Comparison of ENCODE assay signal across 15 mouse cellular contexts in the genomic region with DNA sequence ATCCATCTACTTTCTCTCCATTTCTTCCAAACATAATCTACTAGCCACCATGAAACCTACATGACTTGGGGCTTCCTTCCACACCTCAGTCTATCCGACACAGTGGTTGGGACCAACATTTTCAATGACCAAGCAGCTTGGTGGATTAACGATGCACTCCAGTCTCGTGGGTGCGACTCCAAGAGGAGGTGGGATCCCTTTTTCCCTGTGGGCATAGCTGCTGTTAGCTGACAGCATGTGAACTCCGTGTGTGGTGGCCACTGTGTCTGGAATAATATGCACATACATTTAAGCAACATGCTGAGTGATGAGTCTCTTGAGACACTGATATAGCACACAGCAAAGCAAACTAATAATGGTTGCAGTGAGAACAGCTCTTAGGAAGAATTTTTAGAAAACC.
"Had no signal": no experiment of that assay in that cellular context is flagged by ENCODE, and none has a peak within 500 bp of the region (broad histone marks: within the 10 kb centered on the region; RNA-seq: fewer than 3 reads in every experiment).

No protein-coding gene starts in this region.

- H3K36me3 ChIP-seq: neural tube, embryonic 12.5 days; neural tube, embryonic 13.5 days; neural tube, embryonic 15.5 days; stomach, embryonic 15.5 days had no signal

- H3K4me1 ChIP-seq: neural tube, embryonic 12.5 days; neural tube, embryonic 15.5 days; stomach, embryonic 15.5 days had no signal

- H3K27me3 ChIP-seq: neural tube, embryonic 12.5 days; neural tube, embryonic 13.5 days; neural tube, embryonic 15.5 days; stomach, embryonic 15.5 days had no signal

- H3K27ac ChIP-seq: neural tube, embryonic 12.5 days; neural tube, embryonic 13.5 days; neural tube, embryonic 15.5 days; stomach, embryonic 15.5 days; stomach, postnatal 0 days had no signal

- DNase-seq: retina, postnatal 1 day; right cerebral cortex, adult 18-20 months; right cerebral cortex, postnatal 14 days; right cerebral cortex, postnatal 25 days; right cerebral cortex, postnatal 4 days; spleen, adult 18-20 months; thymus, adult 18-20 months; thymus, adult 2 months; thymus, postnatal 25 days; thymus, postnatal 4 days had no signal

- H3K9me3 ChIP-seq: neural tube, embryonic 12.5 days; neural tube, embryonic 13.5 days; neural tube, embryonic 15.5 days; stomach, embryonic 15.5 days had no signal

- H3K4me3 ChIP-seq: neural tube, embryonic 12.5 days; neural tube, embryonic 13.5 days; neural tube, embryonic 15.5 days; stomach, embryonic 15.5 days had no signal
